Mouse (Mus musculus): ENCODE data around the gene Dguok. TPM values are rescaled to one million over a fixed set of nuclear protein-coding genes. Genes with fewer than 3 reads are reported as not detected.

The Dguok gene
- polyA plus RNA-seq, 1 experiment from 2014 or later: 72.3 TPM

DNA sequence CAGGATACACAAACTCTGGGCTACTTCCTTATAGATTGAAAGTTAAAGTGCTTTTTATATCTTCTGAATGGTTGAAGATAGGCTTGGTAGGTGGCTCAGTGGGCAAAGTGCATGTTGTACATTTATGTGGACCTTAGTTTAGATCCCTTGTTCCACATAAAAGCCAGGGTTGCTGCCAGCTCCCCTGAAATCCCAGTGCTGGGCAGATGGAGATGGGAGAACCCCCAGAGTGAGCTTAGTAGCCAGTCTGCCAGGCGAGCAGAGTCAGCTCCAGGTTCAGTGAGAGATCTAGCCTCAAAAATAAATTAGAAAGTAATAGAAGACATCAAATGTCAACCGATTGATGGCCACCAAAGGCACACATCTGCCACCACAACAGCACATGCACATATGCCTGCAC, 25.8 kb upstream of the Dguok start:
- 69% methylated on average over 2 of the region's 2 CpGs for WGBS

DNA sequence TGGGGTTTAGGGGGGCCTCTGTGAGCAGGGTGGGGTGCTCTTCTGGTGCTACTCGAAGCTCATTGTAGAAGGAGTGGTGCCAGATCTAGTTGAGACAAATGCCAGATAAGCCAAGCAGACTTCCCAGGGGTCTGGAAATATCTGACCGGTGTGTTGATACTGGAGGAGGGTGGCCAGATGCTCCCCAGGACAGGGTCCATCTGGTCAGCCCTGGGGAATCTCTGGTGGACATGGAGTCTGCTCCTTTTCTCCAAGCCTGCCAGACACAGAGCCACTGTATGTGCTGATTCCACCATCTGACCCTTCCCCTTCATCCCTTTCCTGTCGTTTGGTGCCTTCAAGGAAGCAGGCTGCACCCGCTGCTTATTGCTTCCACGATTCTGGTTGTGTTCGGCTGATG, 16.4 kb upstream of the Dguok start:
- Histone ChIP-seq H3K36me3 (ENCODE audit: control insufficient read depth, insufficient read depth, low read length) (no peaks in the 10 kb centered on the region), H3K27me3 (replicated peaks; ENCODE audit: control insufficient read depth, insufficient read depth, low read length) (no peaks in the 10 kb centered on the region), H3K4me1 (ENCODE audit: control insufficient read depth, insufficient read depth, low read length) (no peaks in the 10 kb centered on the region), H3K4me3 (ENCODE audit: low read depth, low read length) (no peak overlapping the region), H3K9ac (ENCODE audit: low read depth, low read length) (no peak overlapping the region), H3K4me2 (ENCODE audit: low read depth, low read length) (no peak overlapping the region), H3K9me3 (ENCODE audit: control insufficient read depth, low read length) (no peaks in the 10 kb centered on the region), H3K27ac (replicated peaks; ENCODE audit: low read depth, low read length) (no peak overlapping the region)
- DNase-seq (ENCODE audit: low spot score) (no peak), ATAC-seq (ENCODE audit: low read depth) (no peak)
- 71% methylated on average over 6 of the region's 6 CpGs for WGBS

More for the DNA sequence above, 25.8 kb upstream of the Dguok start:
- H3K27me3 ChIP-seq (replicated peaks; ENCODE audit: control insufficient read depth, insufficient read depth, low read length): no peaks in the 10 kb centered on the region
- H3K4me2 ChIP-seq (ENCODE audit: low read depth, low read length): no peak overlapping the region
- no peak overlapping the region for H3K9ac ChIP-seq (ENCODE audit: low read depth, low read length)
- H3K4me1 ChIP-seq (ENCODE audit: control insufficient read depth, insufficient read depth, low read length): 0 out of 2 replicates have a peak, but pooled peaks cover 3% of the 10 kb centered on the region
- ATAC-seq (ENCODE audit: low read depth): no peak
- DNase-seq (ENCODE audit: low spot score): no peak
- H3K27ac ChIP-seq (replicated peaks; ENCODE audit: low read depth, low read length): no peak overlapping the region
- no peaks in the 10 kb centered on the region for H3K9me3 ChIP-seq (ENCODE audit: control insufficient read depth, low read length)
- H3K4me3 ChIP-seq (ENCODE audit: low read depth, low read length): no peak overlapping the region
- no peaks in the 10 kb centered on the region for H3K36me3 ChIP-seq (ENCODE audit: control insufficient read depth, insufficient read depth, low read length)

- Histone ChIP-seq H3K27me3 (replicated peaks; ENCODE audit: control insufficient read depth, insufficient read depth, low read length) (no peaks in the 10 kb centered on the region), H3K9ac (ENCODE audit: low read depth, low read length) (no peak overlapping the region)
Measured at GRCm38 (mm10) chr6:83521784-83522183, 15.0 kb upstream of the Dguok start.

DNA sequence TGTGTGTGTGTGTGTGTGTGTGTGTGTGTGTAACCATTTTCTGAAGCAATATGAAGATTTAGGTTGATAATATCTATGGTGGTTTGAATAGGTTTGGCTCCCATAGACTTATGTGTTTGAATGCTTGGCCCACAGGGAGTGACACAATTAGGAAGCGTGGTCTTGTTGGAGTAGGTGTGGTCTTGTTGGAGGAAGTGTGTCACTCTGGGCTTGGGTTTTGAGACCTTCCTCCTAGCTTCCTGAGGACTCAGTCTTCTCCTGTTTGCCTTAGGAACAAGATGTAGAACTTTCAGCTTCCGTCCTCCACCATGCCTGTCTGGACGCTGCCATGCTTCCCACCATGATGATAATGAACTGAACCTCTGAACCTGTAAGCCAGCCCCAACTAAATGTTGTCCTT, 11.9 kb upstream of the Dguok start:
- Histone ChIP-seq H3K36me3 (ENCODE audit: control insufficient read depth, insufficient read depth, low read length) (no peaks in the 10 kb centered on the region), H3K27me3 (replicated peaks; ENCODE audit: control insufficient read depth, insufficient read depth, low read length) (no peaks in the 10 kb centered on the region), H3K9ac (ENCODE audit: low read depth, low read length) (no peak overlapping the region), H3K4me3 (ENCODE audit: low read depth, low read length) (no peak overlapping the region), H3K9me3 (ENCODE audit: control insufficient read depth, low read length) (no peaks in the 10 kb centered on the region), H3K27ac (replicated peaks; ENCODE audit: low read depth, low read length) (no peak overlapping the region), H3K4me2 (ENCODE audit: low read depth, low read length) (no peak overlapping the region), H3K4me1 (ENCODE audit: control insufficient read depth, insufficient read depth, low read length) (no peaks in the 10 kb centered on the region)
- no peak for DNase-seq (ENCODE audit: low spot score)
- 78% methylated on average over 3 of the region's 3 CpGs for WGBS
- no peak for ATAC-seq (ENCODE audit: low read depth)

More at GRCm38 (mm10) chr6:83521784-83522183, 15.0 kb upstream of the Dguok start:
- Histone ChIP-seq H3K27ac (replicated peaks; ENCODE audit: low read depth, low read length) (no peak overlapping the region), H3K9me3 (ENCODE audit: control insufficient read depth, low read length) (no peaks in the 10 kb centered on the region), H3K4me3 (ENCODE audit: low read depth, low read length) (no peak overlapping the region), H3K36me3 (ENCODE audit: control insufficient read depth, insufficient read depth, low read length) (no peaks in the 10 kb centered on the region), H3K4me2 (ENCODE audit: low read depth, low read length) (no peak overlapping the region), H3K4me1 (ENCODE audit: control insufficient read depth, insufficient read depth, low read length) (no peaks in the 10 kb centered on the region)
- WGBS: 71% methylated on average over 6 of the region's 6 CpGs
- DNase-seq (ENCODE audit: low spot score): no peak
- ATAC-seq (ENCODE audit: low read depth): no peak

GRCm38 (mm10) chr6:83515172-83515571, 8.4 kb upstream of the Dguok start:
- Histone ChIP-seq H3K4me3 (ENCODE audit: low read depth, low read length) (no peak overlapping the region), H3K27ac (replicated peaks; ENCODE audit: low read depth, low read length) (no peak overlapping the region), H3K36me3 (ENCODE audit: control insufficient read depth, insufficient read depth, low read length) (no peaks in the 10 kb centered on the region), H3K4me2 (ENCODE audit: low read depth, low read length) (no peak overlapping the region), H3K9me3 (ENCODE audit: control insufficient read depth, low read length) (no peaks in the 10 kb centered on the region), H3K27me3 (replicated peaks; ENCODE audit: control insufficient read depth, insufficient read depth, low read length) (no peaks in the 10 kb centered on the region), H3K4me1 (ENCODE audit: control insufficient read depth, insufficient read depth, low read length) (no peaks in the 10 kb centered on the region), H3K9ac (ENCODE audit: low read depth, low read length) (no peak overlapping the region)
- DNase-seq (ENCODE audit: low spot score) (no peak), ATAC-seq (ENCODE audit: low read depth) (no peak)
- 73% methylated on average over 3 of the region's 3 CpGs for WGBS

- Histone ChIP-seq H3K4me3 (ENCODE audit: low read depth, low read length) (no peak overlapping the region), H3K9me3 (ENCODE audit: control insufficient read depth, low read length) (no peaks in the 10 kb centered on the region), H3K9ac (ENCODE audit: low read depth, low read length) (no peak overlapping the region), H3K27ac (replicated peaks; ENCODE audit: low read depth, low read length) (no peak overlapping the region), H3K36me3 (ENCODE audit: control insufficient read depth, insufficient read depth, low read length) (no peaks in the 10 kb centered on the region), H3K4me1 (ENCODE audit: control insufficient read depth, insufficient read depth, low read length) (peaks cover 1% of the 10 kb centered on the region; the same call in 1 of the 2 replicates), H3K27me3 (replicated peaks; ENCODE audit: control insufficient read depth, insufficient read depth, low read length) (no peaks in the 10 kb centered on the region), H3K4me2 (ENCODE audit: low read depth, low read length) (no peak overlapping the region)
- ATAC-seq (ENCODE audit: low read depth): no peak
- peak; percentile 49 for DNase-seq (ENCODE audit: low spot score)
- WGBS: 38% methylated on average over 1 of the region's 1 CpGs
Measured at GRCm38 (mm10) chr6:83512495-83512894, 5.7 kb upstream of the Dguok start.

- no peak for DNase-seq (ENCODE audit: low spot score)
- Histone ChIP-seq H3K4me2 (ENCODE audit: low read depth, low read length) (no peak overlapping the region), H3K4me3 (ENCODE audit: low read depth, low read length) (no peak overlapping the region), H3K4me1 (ENCODE audit: control insufficient read depth, insufficient read depth, low read length) (peaks cover 9% of the 10 kb centered on the region; the same call in 1 of the 2 replicates), H3K27me3 (replicated peaks; ENCODE audit: control insufficient read depth, insufficient read depth, low read length) (no peaks in the 10 kb centered on the region), H3K9me3 (ENCODE audit: control insufficient read depth, low read length) (no peaks in the 10 kb centered on the region), H3K36me3 (ENCODE audit: control insufficient read depth, insufficient read depth, low read length) (no peaks in the 10 kb centered on the region), H3K9ac (ENCODE audit: low read depth, low read length) (no peak overlapping the region), H3K27ac (replicated peaks; ENCODE audit: low read depth, low read length) (no peak overlapping the region)
- no peak for ATAC-seq (ENCODE audit: low read depth)
- 76% methylated on average over 2 of the region's 2 CpGs for WGBS
Measured at GRCm38 (mm10) chr6:83510210-83510609, 3.4 kb upstream of the Dguok start.

DNA sequence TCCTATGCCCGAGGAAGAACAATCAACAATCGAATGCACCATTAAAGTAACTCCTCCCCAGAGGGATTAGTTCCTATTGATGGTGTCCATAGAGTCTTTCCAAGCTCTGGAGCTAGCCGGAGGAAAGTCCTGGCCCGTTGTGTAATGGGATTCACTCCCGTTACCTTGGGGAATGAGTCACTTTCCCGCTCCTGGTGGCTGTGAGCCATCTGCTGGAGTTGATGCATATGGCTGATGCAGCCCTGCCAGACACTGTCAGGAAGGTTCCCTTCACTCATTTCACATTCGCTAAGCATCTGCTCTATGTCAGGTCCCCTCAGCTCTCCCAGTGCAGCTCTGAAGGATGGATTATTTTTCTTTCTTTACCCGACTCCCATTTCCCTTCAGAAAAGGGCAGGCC, 2.7 kb upstream of the Dguok start:
- 40% methylated on average over 8 of the region's 8 CpGs for WGBS
- Histone ChIP-seq H3K9ac (ENCODE audit: low read depth, low read length) (no peak overlapping the region), H3K27ac (replicated peaks; ENCODE audit: low read depth, low read length) (no peak overlapping the region), H3K36me3 (ENCODE audit: control insufficient read depth, insufficient read depth, low read length) (no peaks in the 10 kb centered on the region), H3K4me2 (ENCODE audit: low read depth, low read length) (no peak overlapping the region), H3K27me3 (replicated peaks; ENCODE audit: control insufficient read depth, insufficient read depth, low read length) (no peaks in the 10 kb centered on the region), H3K4me3 (ENCODE audit: low read depth, low read length) (no peak overlapping the region), H3K9me3 (ENCODE audit: control insufficient read depth, low read length) (no peaks in the 10 kb centered on the region), H3K4me1 (ENCODE audit: control insufficient read depth, insufficient read depth, low read length) (peaks cover 9% of the 10 kb centered on the region; the same call in 1 of the 2 replicates)
- no peak for DNase-seq (ENCODE audit: low spot score)
- no peak for ATAC-seq (ENCODE audit: low read depth)

GRCm38 (mm10) chr6:83507168-83507546, 388 bp upstream of the Dguok start:
- ATAC-seq (ENCODE audit: low read depth): peak; percentile 7
- Histone ChIP-seq H3K27ac (replicated peaks; ENCODE audit: low read depth, low read length) (peak overlapping the region; percentile 90), H3K36me3 (ENCODE audit: control insufficient read depth, insufficient read depth, low read length) (no peaks in the 10 kb centered on the region), H3K4me1 (ENCODE audit: control insufficient read depth, insufficient read depth, low read length) (peaks cover 9% of the 10 kb centered on the region; the same call in 1 of the 2 replicates), H3K9me3 (ENCODE audit: control insufficient read depth, low read length) (no peaks in the 10 kb centered on the region), H3K9ac (ENCODE audit: low read depth, low read length) (peak overlapping the region; percentile 72), H3K4me3 (ENCODE audit: low read depth, low read length) (peak overlapping the region; percentile 57), H3K4me2 (ENCODE audit: low read depth, low read length) (peak overlapping the region; percentile 70), H3K27me3 (replicated peaks; ENCODE audit: control insufficient read depth, insufficient read depth, low read length) (no peaks in the 10 kb centered on the region)
- 28% methylated on average over 6 of the region's 6 CpGs for WGBS
- DNase-seq (ENCODE audit: low spot score): no peak
